Mouse (Mus musculus) hindbrain, embryonic 11.5 days (tissue): ENCODE measurements around the gene Slc7a1. TPM values are rescaled to one million over a fixed set of nuclear protein-coding genes. Genes with fewer than 3 reads are reported as not detected.

Experiments used
- ATAC-seq: fragments of 200-750 bp; cut with Nextera tagmentation; 2 replicates; pipeline ENCODE4 v1.8.0; 2017; ENCODE audit warnings: mild to moderate bottlenecking, moderate TSS enrichment, moderate library complexity; ENCODE audit not compliant: low FRiP score
- DNase-seq: peaks from one replicate; pipeline ENCODE4 v3.0.0-alpha.2; 2015; ENCODE audit warnings: low spot score
- H3K27ac ChIP-seq: fragments of 300-500 bp; sonication (generic); 2 replicates; pipeline ENCODE4 v1.5.1; 2014; ENCODE audit warnings: mild to moderate bottlenecking, low read depth, low read length
- H3K27me3 ChIP-seq: fragments of 300-500 bp; sonication (generic); 2 replicates; pipeline ENCODE4 v1.6.1; 2014; ENCODE audit warnings: mild to moderate bottlenecking, low read length, moderate library complexity, mixed read lengths; ENCODE audit not compliant: control insufficient read depth, insufficient read depth
- H3K36me3 ChIP-seq: fragments of 300-500 bp; sonication (generic); 2 replicates; pipeline ENCODE4 v1.6.1; 2014; ENCODE audit warnings: mild to moderate bottlenecking, low read length, moderate library complexity, mixed read lengths; ENCODE audit not compliant: control insufficient read depth, insufficient read depth
- H3K4me1 ChIP-seq: fragments of 300-500 bp; sonication (generic); replicated peaks from 2 replicates; pipeline ENCODE4 v1.6.1; 2014; ENCODE audit warnings: low read length, mixed read lengths; ENCODE audit not compliant: control insufficient read depth, insufficient read depth
- H3K4me2 ChIP-seq: fragments of 300-500 bp; sonication (generic); replicated peaks from 2 replicates; pipeline ENCODE4 v1.6.1; 2014; ENCODE audit warnings: mild to moderate bottlenecking, low read depth, low read length
- H3K4me3 ChIP-seq: fragments of 300-500 bp; sonication (generic); 2 replicates; pipeline ENCODE4 v1.5.1; 2014; ENCODE audit warnings: low read depth, low read length
- H3K9ac ChIP-seq: fragments of 300-500 bp; sonication (generic); 2 replicates; pipeline ENCODE4 v1.6.1; 2014; ENCODE audit warnings: low read depth, low read length
- H3K9me3 ChIP-seq: fragments of 300-500 bp; sonication (generic); 2 replicates; pipeline ENCODE4 v1.6.1; 2016; ENCODE audit warnings: low read length; ENCODE audit not compliant: control insufficient read depth
- WGBS: fragments of 180-500 bp; shearing (Covaris S2); extraction: QIAGEN DNeasy Blood & Tissue Kit; methylation state at CpG from one replicate; pipeline ENCODE4 v1.1.7; 2014; 5-methylcytosine and 5-hydroxymethylcytosine counted together
- polyA plus RNA-seq: library from polyadenylated mRNA; unstranded; fragments of >200 nt; fragmentation: Nextera tagmentation; extraction: Ambion mirVana; gene quantifications from 2 replicates; pipeline ENCODE4 v1.2.1, GENCODE M21; 2014

The Slc7a1 gene
- polyA plus RNA-seq, 1 experiment from 2014 or later, result 20.9 TPM

DNA sequence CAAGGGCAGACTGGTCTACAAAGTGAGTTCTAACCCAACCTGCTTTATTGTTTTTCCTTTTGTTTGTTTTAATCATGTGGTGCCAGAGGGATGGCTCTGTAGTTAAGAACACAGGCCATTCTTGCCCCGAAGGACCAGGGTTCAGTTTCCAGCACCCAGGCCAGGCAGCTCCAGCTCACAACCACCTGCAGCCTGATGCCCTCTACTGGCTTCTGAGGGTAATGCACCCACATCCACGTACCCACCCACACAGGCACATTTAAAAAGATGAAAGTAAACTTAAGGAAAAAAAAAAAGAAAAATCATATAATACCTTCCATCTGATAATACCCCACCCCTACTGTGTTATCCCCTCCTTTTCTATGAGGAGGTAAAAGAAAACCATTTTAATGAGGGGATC lies 11.9 kb downstream of the Slc7a1 start:
- H3K9ac ChIP-seq, result no peak overlapping the region
- DNase-seq (no peak), ATAC-seq (no peak)
- H3K4me1 ChIP-seq, result no peaks in the 10 kb centered on the region
- no peak overlapping the region for H3K27ac ChIP-seq
- 93% methylated on average over 2 of the region's 2 CpGs for WGBS
- no peaks in the 10 kb centered on the region for H3K27me3 ChIP-seq
- H3K4me3 ChIP-seq, result no peak overlapping the region
- H3K4me2 ChIP-seq, result no peak overlapping the region
- H3K9me3 ChIP-seq, result no peaks in the 10 kb centered on the region
- H3K36me3 ChIP-seq, result no peaks in the 10 kb centered on the region

DNA sequence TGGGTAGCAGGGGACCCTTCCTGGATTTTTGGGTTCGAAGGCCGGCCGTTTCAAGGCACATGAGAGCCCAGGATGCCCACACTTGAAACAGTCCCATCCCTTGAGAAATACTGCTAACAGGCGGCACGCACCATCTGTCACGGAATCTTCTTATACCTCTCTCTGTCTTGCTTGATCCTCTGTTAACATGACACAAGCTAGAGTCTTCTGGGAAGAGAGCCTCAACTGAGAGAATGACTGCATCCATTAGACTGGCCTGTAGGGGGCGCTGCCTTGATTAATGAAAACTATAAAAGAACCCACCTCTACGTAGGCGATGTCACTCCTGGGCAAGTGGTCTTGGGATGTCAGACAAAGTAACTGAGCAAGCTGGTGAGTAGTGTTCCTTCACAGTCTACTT lies 13.2 kb downstream of the Slc7a1 start:
- WGBS, result 84% methylated on average over 9 of the region's 9 CpGs
- ATAC-seq, result no peak
- DNase-seq, result no peak
- H3K27me3 ChIP-seq, result no peaks in the 10 kb centered on the region
- H3K36me3 ChIP-seq, result no peaks in the 10 kb centered on the region
- no peak overlapping the region for H3K27ac ChIP-seq
- H3K4me1 ChIP-seq, result no peaks in the 10 kb centered on the region
- H3K9me3 ChIP-seq, result no peaks in the 10 kb centered on the region
- H3K4me3 ChIP-seq, result no peak overlapping the region
- H3K9ac ChIP-seq, result no peak overlapping the region
- H3K4me2 ChIP-seq, result no peak overlapping the region

DNA sequence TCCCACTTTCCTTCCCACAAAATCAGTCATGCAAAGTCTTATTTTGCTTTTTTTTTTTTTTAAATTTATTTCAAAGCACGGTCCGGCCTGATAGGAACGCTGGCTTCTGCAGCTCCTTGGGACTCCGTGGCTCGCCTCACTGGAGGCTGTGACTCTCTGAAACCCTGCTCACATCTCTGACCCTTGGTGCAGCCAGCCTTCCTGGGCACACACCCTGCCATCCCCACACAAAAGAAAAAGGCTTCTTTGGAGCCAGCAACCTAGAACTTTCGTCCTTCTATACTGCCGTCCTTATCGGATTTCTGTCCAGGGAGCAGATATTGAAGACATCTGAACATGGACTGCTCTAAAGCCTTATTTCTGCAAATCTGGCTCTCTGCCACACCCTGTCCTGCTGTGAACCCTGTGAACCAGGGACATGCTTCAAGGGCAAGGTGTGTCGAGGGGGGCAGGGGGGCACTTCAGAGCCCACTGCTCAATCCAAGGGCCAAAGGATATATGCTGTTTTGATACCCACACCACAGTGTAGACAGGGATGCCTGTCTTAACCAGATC lies 15.1 kb downstream of the Slc7a1 start:
- Histone ChIP-seq H3K36me3 (no peaks in the 10 kb centered on the region), H3K27ac (no peak overlapping the region), H3K9ac (no peak overlapping the region), H3K4me1 (no peaks in the 10 kb centered on the region), H3K27me3 (no peaks in the 10 kb centered on the region), H3K9me3 (no peaks in the 10 kb centered on the region), H3K4me3 (no peak overlapping the region), H3K4me2 (no peak overlapping the region)
- DNase-seq (no peak), ATAC-seq (no peak)
- WGBS, result 82% methylated on average over 9 of the region's 9 CpGs

DNA sequence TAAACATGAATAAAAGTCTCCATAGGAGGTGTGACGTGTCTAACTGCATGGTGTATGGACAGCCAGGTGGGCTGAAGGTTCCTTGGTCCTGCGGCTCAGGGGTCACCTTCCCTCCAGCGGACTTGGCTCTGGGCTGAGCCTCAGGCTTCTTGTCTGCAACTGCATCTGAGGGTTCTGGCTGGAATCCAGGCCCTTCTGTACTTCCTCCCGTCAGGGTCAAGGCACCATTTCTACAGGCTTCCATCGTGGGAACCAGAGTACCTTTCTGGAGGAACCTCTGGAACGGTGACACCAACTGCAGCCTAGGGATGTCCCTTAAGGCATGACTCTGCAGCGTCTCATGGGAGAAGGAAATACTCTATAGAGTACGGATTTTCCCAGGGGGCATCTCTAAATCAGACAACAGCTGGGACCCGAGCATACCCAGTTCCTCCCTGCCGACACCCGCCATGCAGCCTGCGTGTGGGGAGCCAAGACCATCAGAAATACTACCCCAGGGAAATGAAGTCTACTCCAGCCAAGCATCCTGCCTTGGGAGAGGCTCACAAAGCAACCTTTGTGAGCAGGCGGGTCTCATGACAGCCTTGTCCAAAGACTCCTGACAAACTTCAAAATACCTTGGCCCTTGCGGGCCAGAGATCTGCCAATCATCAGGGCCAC lies 15.7 kb downstream of the Slc7a1 start:
- Histone ChIP-seq H3K4me1 (no peaks in the 10 kb centered on the region), H3K9me3 (no peaks in the 10 kb centered on the region), H3K4me2 (no peak overlapping the region), H3K4me3 (no peak overlapping the region), H3K9ac (no peak overlapping the region), H3K36me3 (no peaks in the 10 kb centered on the region), H3K27ac (no peak overlapping the region), H3K27me3 (no peaks in the 10 kb centered on the region)
- no peak for DNase-seq
- WGBS, result 82% methylated on average over 14 of the region's 14 CpGs
- no peak for ATAC-seq

DNA sequence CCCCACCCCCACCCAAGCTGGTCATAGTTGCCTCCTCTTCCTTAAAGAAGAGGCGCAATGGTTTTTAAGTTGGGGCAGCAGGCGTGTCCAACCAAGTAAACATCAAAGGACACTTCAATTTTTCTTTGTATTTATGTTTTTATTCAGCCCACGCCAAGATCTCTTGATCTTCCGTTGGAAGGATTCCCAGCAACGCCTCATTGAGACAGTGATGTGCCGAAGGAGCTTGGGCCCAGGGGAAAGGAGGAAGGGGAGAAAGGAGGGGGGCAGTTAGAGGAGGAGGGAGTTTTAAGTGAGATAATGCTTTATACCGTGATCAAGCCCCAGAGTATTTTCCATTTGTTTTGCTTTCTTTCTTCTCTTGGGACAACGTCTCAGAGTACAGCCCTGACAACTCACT lies 18.6 kb downstream of the Slc7a1 start:
- Histone ChIP-seq H3K27ac (no peak overlapping the region), H3K9me3 (no peaks in the 10 kb centered on the region), H3K36me3 (no peaks in the 10 kb centered on the region), H3K4me2 (no peak overlapping the region), H3K4me1 (no peaks in the 10 kb centered on the region), H3K9ac (no peak overlapping the region), H3K4me3 (no peak overlapping the region), H3K27me3 (no peaks in the 10 kb centered on the region)
- ATAC-seq, result no peak
- 83% methylated on average over 8 of the region's 8 CpGs for WGBS
- DNase-seq, result no peak

DNA sequence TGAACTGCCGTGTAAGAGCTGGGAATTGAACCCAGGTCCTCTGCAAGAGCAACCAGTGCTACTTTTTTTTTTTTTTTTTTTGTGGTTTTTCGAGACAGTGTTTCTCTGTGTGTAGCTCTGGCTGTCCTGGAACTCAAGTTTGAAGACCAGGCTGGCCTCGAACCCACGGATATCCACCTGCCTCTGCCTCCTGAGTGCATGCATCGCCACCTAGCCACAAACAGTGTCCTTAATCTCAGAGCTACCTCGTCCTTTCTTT lies 19.5 kb downstream of the Slc7a1 start:
- H3K9me3 ChIP-seq, result no peaks in the 10 kb centered on the region
- no peak for ATAC-seq
- no peaks in the 10 kb centered on the region for H3K36me3 ChIP-seq
- H3K4me2 ChIP-seq, result no peak overlapping the region
- H3K9ac ChIP-seq, result no peak overlapping the region
- no peak overlapping the region for H3K27ac ChIP-seq
- no peaks in the 10 kb centered on the region for H3K4me1 ChIP-seq
- no peak for DNase-seq
- H3K27me3 ChIP-seq, result no peaks in the 10 kb centered on the region
- 95% methylated on average over 6 of the region's 6 CpGs for WGBS
- H3K4me3 ChIP-seq, result no peak overlapping the region

DNA sequence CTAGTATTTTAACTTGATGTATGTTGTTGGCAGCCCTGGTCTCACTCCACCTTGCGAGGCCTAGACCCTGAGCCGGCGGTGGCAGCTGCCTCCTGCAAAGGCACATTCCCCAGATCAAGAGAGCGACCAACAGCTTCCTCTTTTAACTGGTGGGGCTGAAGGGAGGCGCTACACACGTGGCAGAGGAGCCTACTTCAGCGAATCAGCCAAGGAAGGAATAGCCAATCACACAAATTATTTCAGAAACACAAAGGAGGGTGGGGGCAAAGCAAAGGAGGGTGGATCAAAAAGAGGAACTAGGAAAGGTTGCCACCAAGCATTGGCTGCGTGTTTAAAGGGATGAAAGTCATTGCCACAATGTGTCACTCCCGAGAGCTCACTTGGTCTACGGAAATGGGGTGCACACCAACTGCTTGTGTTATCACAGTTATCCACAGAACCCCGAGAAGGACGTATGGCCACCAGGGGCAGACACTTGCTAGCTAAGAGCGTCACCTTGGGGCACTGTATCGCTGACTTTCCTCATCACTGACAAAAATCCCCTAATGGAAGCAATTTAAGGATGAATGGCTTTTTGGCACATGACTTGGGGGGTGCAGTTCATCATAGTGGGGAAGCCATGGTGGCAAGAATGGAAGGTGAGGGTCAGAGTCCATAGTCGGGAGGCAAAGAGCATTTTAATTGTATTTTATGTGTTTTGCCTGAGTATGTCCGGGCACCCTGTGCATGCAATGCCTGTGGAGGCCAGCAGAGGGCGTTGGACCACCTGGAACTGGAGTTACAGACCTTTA lies 20.1 kb downstream of the Slc7a1 start:
- 87% methylated on average over 17 of the region's 17 CpGs for whole genome bisulfite sequencing
- H3K27ac ChIP-seq, result no peak overlapping the region
- no peak for ATAC-seq

DNA sequence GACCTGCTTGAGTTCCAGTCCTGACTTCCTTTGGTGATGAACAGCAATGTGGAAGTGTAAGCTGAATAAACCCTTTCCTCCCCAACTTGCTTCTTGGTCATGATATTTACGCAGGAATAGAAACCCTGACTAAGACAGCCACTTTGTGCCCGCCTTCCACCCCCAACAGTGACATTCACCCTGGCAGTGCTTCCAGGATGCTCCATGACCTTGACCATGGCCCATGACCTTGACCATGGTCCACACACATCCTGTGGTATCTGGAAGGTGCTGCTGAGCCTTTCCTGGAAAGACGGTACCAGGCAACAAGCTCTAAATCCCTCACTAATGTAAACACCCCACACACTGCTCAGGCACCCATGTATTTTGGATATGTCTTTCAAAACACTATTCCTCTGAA lies 21.0 kb downstream of the Slc7a1 start:
- Histone ChIP-seq H3K9me3 (no peaks in the 10 kb centered on the region), H3K4me3 (no peak overlapping the region), H3K4me2 (no peak overlapping the region), H3K36me3 (no peaks in the 10 kb centered on the region), H3K4me1 (no peaks in the 10 kb centered on the region), H3K27me3 (no peaks in the 10 kb centered on the region), H3K9ac (no peak overlapping the region), H3K27ac (no peak overlapping the region)
- DNase-seq (no peak), ATAC-seq (no peak)
- WGBS, result 92% methylated on average over 3 of the region's 3 CpGs

More for the DNA sequence above, 20.1 kb downstream of the Slc7a1 start:
- DNase-seq, result no peak
- no peak overlapping the region for H3K9ac ChIP-seq
- H3K4me3 ChIP-seq, result no peak overlapping the region
- H3K4me2 ChIP-seq, result no peak overlapping the region
- no peaks in the 10 kb centered on the region for H3K9me3 ChIP-seq
- no peaks in the 10 kb centered on the region for H3K4me1 ChIP-seq
- no peaks in the 10 kb centered on the region for H3K36me3 ChIP-seq
- H3K27me3 ChIP-seq, result no peaks in the 10 kb centered on the region

DNA sequence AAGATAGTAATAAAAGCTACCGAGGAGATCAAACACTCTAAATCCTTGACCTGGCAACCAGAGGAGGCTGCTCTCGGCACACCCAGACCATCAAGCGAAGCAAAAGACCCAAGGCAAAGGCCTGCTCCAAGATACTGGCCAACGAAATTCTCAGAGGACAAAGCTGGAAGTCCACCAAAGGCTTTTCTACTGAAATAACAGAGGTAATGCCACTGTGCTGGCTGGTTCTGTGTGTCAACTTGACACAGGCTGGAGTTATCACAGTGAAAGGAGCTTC lies 21.5 kb downstream of the Slc7a1 start:
- no peak for ATAC-seq
- no peak overlapping the region for H3K4me3 ChIP-seq
- H3K36me3 ChIP-seq, result no peaks in the 10 kb centered on the region
- H3K9me3 ChIP-seq, result no peaks in the 10 kb centered on the region
- 83% methylated on average over 4 of the region's 4 CpGs for WGBS
- no peak overlapping the region for H3K4me2 ChIP-seq
- H3K27me3 ChIP-seq, result no peaks in the 10 kb centered on the region
- no peaks in the 10 kb centered on the region for H3K4me1 ChIP-seq
- no peak for DNase-seq
- no peak overlapping the region for H3K9ac ChIP-seq
- H3K27ac ChIP-seq, result no peak overlapping the region
